In genomic region chr1:91436380-91437082, GRCm38 (mm10) we compare ENCODE assay signal across 9 mouse cellular contexts. TPM values are rescaled to one million over a fixed set of nuclear protein-coding genes. Genes with fewer than 3 reads are reported as not detected.
A peak's percentile ranks its signal among the peaks of the same experiment; 100 is the strongest.
DNase-seq lines count a peak whose midpoint lies in the region; ATAC-seq lines count a peak whose summit lies in the region.
"Had no signal": no experiment of that assay in that cellular context is flagged by ENCODE, and none has a peak within 500 bp of the region (broad histone marks: within the 10 kb centered on the region; RNA-seq: fewer than 3 reads in every experiment).

No protein-coding gene starts in this region.

- H3K36me3 ChIP-seq in hindbrain, embryonic 13.5 days, result peaks cover 67% of the 10 kb centered on the region
- peaks cover 9% of the 10 kb centered on the region; the same call in 1 of the 2 replicates for H3K36me3 ChIP-seq in hindbrain, embryonic 12.5 days
- H3K36me3 ChIP-seq in heart, embryonic 15.5 days, result peaks cover 34% of the 10 kb centered on the region

- ATAC-seq in hindbrain, embryonic 13.5 days (ENCODE audit: low FRiP score), result no peak
- ATAC-seq in hindbrain, embryonic 12.5 days (ENCODE audit: low FRiP score), result no peak
- peak; percentile 90 for ATAC-seq in heart, embryonic 15.5 days (replicated peaks; ENCODE audit: insufficient number of reproducible peaks, insufficient read depth, low FRiP score, low read depth)

- H3K4me1 ChIP-seq in hindbrain, embryonic 13.5 days (replicated peaks), result peaks cover 15% of the 10 kb centered on the region
- peaks cover 6% of the 10 kb centered on the region for H3K4me1 ChIP-seq in hindbrain, embryonic 12.5 days
- H3K4me1 ChIP-seq in heart, embryonic 15.5 days (replicated peaks), result peaks cover 25% of the 10 kb centered on the region
- H3K4me1 ChIP-seq: neural tube, embryonic 12.5 days had no signal

- no peak overlapping the region for H3K4me3 ChIP-seq in hindbrain, embryonic 13.5 days
- H3K4me3 ChIP-seq in hindbrain, embryonic 12.5 days, result no peak overlapping the region
- H3K4me3 ChIP-seq in heart, embryonic 15.5 days, result no peak overlapping the region
- H3K4me3 ChIP-seq: neural tube, embryonic 12.5 days had no signal

- WGBS in hindbrain, embryonic 13.5 days, result 82% methylated on average over 6 of the region's 6 CpGs
- 77% methylated on average over 6 of the region's 6 CpGs for WGBS in hindbrain, embryonic 12.5 days
- 34% methylated on average over 6 of the region's 6 CpGs for WGBS in heart, embryonic 15.5 days

- no peak overlapping the region for H3K4me2 ChIP-seq in hindbrain, embryonic 13.5 days
- H3K4me2 ChIP-seq in hindbrain, embryonic 12.5 days (replicated peaks), result no peak overlapping the region
- H3K4me2 ChIP-seq in heart, embryonic 15.5 days, result no peak overlapping the region
- H3K4me2 ChIP-seq: neural tube, embryonic 12.5 days had no signal

- no peaks in the 10 kb centered on the region for H3K9me3 ChIP-seq in hindbrain, embryonic 13.5 days
- no peaks in the 10 kb centered on the region for H3K9me3 ChIP-seq in hindbrain, embryonic 12.5 days (replicated peaks)
- H3K9me3 ChIP-seq in heart, embryonic 15.5 days (replicated peaks), result no peaks in the 10 kb centered on the region
- H3K9me3 ChIP-seq: neural tube, embryonic 12.5 days had no signal

- peak overlapping the region; percentile 42; the same call in 1 of the 2 replicates for H3K27ac ChIP-seq in hindbrain, embryonic 13.5 days
- H3K27ac ChIP-seq in hindbrain, embryonic 12.5 days, result no peak overlapping the region
- H3K27ac ChIP-seq in heart, embryonic 15.5 days, result peak overlapping the region; percentile 94
- H3K27ac ChIP-seq: neural tube, embryonic 12.5 days had no signal

- H3K27me3 ChIP-seq in hindbrain, embryonic 13.5 days, result no peaks in the 10 kb centered on the region
- H3K27me3 ChIP-seq in hindbrain, embryonic 12.5 days, result no peaks in the 10 kb centered on the region
- H3K27me3 ChIP-seq in heart, embryonic 15.5 days, result no peaks in the 10 kb centered on the region
- H3K27me3 ChIP-seq: neural tube, embryonic 12.5 days had no signal

- no peak overlapping the region for H3K9ac ChIP-seq in hindbrain, embryonic 13.5 days
- no peak overlapping the region for H3K9ac ChIP-seq in hindbrain, embryonic 12.5 days
- 0 out of 2 replicates have a peak overlapping the region, but pooled peaks have one; percentile 23 for H3K9ac ChIP-seq in heart, embryonic 15.5 days

- peak; percentile 5 for DNase-seq in A20 (ENCODE audit: low read depth, low spot score)
- peak; percentile 78 to 79 for DNase-seq in cerebellum, postnatal 10 days
- peak; percentile 73 to 82 for DNase-seq in kidney, postnatal 4 days
- DNase-seq in ovary, postnatal 10 days (ENCODE audit: low spot score), result peak; percentile 41
- DNase-seq in natural killer cell, adult 2 months (ENCODE audit: low spot score in 2 of 2), result no peak

RNA-seq across cellular contexts. Expression of gene Per2, which starts 22.6 kb away (rescaled TPM):
- polyA plus RNA-seq in hindbrain, embryonic 13.5 days (2015; fragmentation: Nextera tagmentation; extraction: Ambion mirVana), result 4.3 and 4.6 TPM in 2 replicates
- polyA plus RNA-seq in hindbrain, embryonic 12.5 days (2016; fragmentation: Nextera tagmentation; extraction: Ambion mirVana), result 3.6 and 3.8 TPM in 2 replicates
- polyA plus RNA-seq in heart, embryonic 15.5 days (2015; fragmentation: Nextera tagmentation; extraction: Ambion mirVana), result 4.5 and 5.0 TPM in 2 replicates

RNA-seq across cellular contexts. Expression of gene Hes6, which starts 22.7 kb away (rescaled TPM):
- polyA plus RNA-seq in hindbrain, embryonic 13.5 days (2015; fragmentation: Nextera tagmentation; extraction: Ambion mirVana), result 207 and 235 TPM in 2 replicates
- 274 and 304 TPM in 2 replicates for polyA plus RNA-seq in hindbrain, embryonic 12.5 days (2016; fragmentation: Nextera tagmentation; extraction: Ambion mirVana)
- polyA plus RNA-seq in heart, embryonic 15.5 days (2015; fragmentation: Nextera tagmentation; extraction: Ambion mirVana), result 72.4 and 128 TPM in 2 replicates

RNA-seq across cellular contexts. Expression of gene Ilkap, which starts 37.9 kb away (rescaled TPM):
- 144 and 147 TPM in 2 replicates for polyA plus RNA-seq in hindbrain, embryonic 13.5 days (2015; fragmentation: Nextera tagmentation; extraction: Ambion mirVana)
- polyA plus RNA-seq in hindbrain, embryonic 12.5 days (2016; fragmentation: Nextera tagmentation; extraction: Ambion mirVana), result 147 and 148 TPM in 2 replicates
- 96.7 and 110 TPM in 2 replicates for polyA plus RNA-seq in heart, embryonic 15.5 days (2015; fragmentation: Nextera tagmentation; extraction: Ambion mirVana)

RNA-seq across cellular contexts. Expression of gene Traf3ip1, which starts 57.9 kb away (rescaled TPM):
- 9.4 and 10.6 TPM in 2 replicates for polyA plus RNA-seq in hindbrain, embryonic 13.5 days (2015; fragmentation: Nextera tagmentation; extraction: Ambion mirVana)
- 12.9 and 13.0 TPM in 2 replicates for polyA plus RNA-seq in hindbrain, embryonic 12.5 days (2016; fragmentation: Nextera tagmentation; extraction: Ambion mirVana)
- 3.9 and 6.1 TPM in 2 replicates for polyA plus RNA-seq in heart, embryonic 15.5 days (2015; fragmentation: Nextera tagmentation; extraction: Ambion mirVana)

Comparison
In these comparisons a context has a peak if more than half of its experiments do, and no peak if none do; other contexts are left out.
1. DNase-seq: peak in A20 (single experiment), cerebellum, postnatal 10 days (2 of 2), kidney, postnatal 4 days (2 of 2) and ovary, postnatal 10 days (single experiment); none in natural killer cell, adult 2 months (0 of 2).